Mouse (Mus musculus): ENCODE measurements around the gene Lum. TPM values are rescaled to one million over a fixed set of nuclear protein-coding genes. Genes with fewer than 3 reads are reported as not detected.

The Lum gene
- polyA plus RNA-seq, 1 experiment from 2014 or later, result 41.7 TPM

Other genes starting within 250 kb of the Lum start
- 113 and 120 TPM in 2 replicates for gene Dcn, start 85.5 kb upstream of the Lum start, polyA plus RNA-seq (2014; fragmentation: Nextera tagmentation; extraction: Ambion mirVana)
- 0.09 TPM in 2 replicates for gene Kera, start 41.8 kb downstream of the Lum start, polyA plus RNA-seq (2014; fragmentation: Nextera tagmentation; extraction: Ambion mirVana)
- not detected in 2 replicates for gene Epyc, start 78.9 kb downstream of the Lum start, polyA plus RNA-seq (2014; fragmentation: Nextera tagmentation; extraction: Ambion mirVana)
- gene Ccer1, start 127.9 kb downstream of the Lum start, polyA plus RNA-seq (2014; fragmentation: Nextera tagmentation; extraction: Ambion mirVana), result not detected in 2 replicates
- not detected in 2 replicates for gene C030005K15Rik, start 161.6 kb downstream of the Lum start, polyA plus RNA-seq (2014; fragmentation: Nextera tagmentation; extraction: Ambion mirVana)

Measured in kidney, embryonic 14.5 days (tissue).